Mouse (Mus musculus) testis, postnatal 10 days (tissue): ENCODE measurements at regions not wholly inside any gene's neighbourhood (a gene's known extent, or its start where the extent isn't known, plus 50 kb on each side); places are given as distances from the start of the nearest gene placed in this dataset.
A peak's percentile ranks its signal among the peaks of the same experiment; 100 is the strongest.
"Not testable (repeated sequence)": the region's sequence is repeated elsewhere in the genome, so short reads cannot be mapped to it uniquely, and the experiment has no call there.

Source experiments
- DNase-seq: peaks from one replicate; pipeline ENCODE4 v3.0.0; 2021; ENCODE audit warnings: low spot score

DNA sequence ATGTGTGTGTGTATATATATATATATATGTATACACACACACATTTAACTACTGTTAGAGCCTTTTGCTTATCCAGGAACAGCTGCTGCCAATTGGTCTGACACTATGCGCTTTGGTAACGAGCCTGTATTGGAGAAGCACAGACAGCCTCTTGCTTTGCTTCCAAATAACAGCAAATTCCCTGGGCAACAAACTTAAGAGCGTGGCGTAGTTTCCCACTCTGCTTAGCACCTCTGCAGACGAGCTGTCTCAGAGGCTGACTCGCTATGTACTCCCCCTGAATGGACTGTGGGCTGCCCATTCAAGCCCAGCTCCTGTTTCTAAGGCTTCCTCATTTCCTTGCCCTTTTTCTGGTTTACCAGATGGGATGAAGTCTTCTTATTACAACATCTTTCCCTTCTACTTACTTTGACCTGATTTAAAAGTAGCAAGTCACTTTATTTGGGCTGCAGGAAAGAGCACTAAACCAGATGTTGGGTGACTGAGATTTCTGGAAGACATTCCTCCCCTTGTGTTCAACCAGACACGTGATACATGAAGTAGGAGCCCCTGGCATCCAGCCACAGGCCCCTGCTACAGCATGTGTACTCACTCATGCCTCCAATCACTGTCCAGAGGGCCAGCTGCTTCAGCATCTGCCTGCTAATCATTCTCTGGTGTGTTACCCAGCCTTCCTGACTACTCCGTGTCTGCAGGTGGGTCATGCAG is 111.3 kb upstream of the Gmds start:
- DNase-seq: peak; percentile 49

GRCm38 (mm10) chr13:32444531-32444930 is 106.0 kb upstream of the Gmds start:
- DNase-seq: no peak

GRCm38 (mm10) chr13:32442025-32442424 is 103.5 kb upstream of the Gmds start:
- no peak for DNase-seq

GRCm38 (mm10) chr13:32435136-32435535 is 96.6 kb upstream of the Gmds start:
- no peak for DNase-seq

DNA sequence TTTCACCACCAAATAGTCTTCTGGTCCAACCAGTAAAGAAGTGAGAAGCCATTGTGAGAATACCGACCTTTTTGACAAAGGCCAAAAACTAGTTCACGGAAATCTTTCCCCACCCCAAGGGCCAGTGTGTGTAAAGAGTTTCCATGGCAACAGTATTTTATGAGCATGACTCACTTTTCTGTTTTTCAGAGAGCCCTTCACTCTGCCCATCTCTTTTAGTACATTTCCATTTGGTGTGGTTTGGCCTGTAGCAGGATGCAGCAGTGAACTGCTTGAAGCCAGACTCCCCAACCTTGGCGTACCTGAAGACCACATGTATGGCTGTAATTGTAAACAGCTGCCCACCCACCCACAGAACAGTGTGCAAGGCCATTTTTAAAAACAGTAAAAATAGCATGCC is 89.9 kb upstream of the Gmds start:
- no peak for DNase-seq

DNA sequence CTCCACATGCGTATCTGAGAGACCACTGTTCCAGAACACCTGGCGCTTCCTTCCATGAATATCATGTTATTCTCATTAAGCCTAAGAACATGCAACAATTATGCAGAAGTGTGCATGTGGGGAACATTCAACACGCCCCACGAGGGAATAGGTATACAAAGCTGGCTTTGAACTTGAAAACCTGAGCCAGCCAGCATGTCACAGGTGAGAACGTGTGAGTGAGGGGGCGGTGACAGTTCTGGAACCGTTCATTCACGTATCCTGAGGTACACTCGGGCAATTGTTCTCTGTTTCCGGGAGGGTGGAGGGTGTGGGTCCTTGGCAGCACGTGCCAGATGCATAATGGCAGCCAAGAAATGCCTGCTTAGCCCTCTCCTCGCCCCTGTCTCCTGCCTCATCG is 88.4 kb upstream of the Gmds start:
- no peak for DNase-seq

GRCm38 (mm10) chr13:32426199-32426598 is 87.7 kb upstream of the Gmds start:
- DNase-seq: no peak

DNA sequence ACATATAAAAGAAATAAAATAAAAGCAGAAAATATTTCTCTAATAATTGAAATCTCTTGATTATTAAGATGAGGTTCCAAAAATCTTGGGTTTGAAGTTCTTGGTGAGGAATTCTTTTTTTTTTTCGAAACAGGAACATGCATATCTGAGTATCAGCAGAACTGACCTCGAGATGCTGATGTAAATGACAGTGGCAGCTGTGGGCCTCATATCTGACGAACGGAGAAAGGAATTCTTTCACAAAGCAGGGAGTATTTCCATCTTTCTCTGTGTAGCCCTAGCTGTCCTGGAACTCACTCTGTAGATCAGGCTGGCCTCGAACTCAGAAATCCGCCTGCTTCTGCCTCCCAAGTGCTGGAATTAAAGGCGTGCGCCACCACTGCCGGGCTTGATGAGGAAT is 86.0 kb upstream of the Gmds start:
- not testable (repeated sequence) for DNase-seq

- no peak for DNase-seq
Measured at GRCm38 (mm10) chr13:32422485-32422884, 83.9 kb upstream of the Gmds start.

DNA sequence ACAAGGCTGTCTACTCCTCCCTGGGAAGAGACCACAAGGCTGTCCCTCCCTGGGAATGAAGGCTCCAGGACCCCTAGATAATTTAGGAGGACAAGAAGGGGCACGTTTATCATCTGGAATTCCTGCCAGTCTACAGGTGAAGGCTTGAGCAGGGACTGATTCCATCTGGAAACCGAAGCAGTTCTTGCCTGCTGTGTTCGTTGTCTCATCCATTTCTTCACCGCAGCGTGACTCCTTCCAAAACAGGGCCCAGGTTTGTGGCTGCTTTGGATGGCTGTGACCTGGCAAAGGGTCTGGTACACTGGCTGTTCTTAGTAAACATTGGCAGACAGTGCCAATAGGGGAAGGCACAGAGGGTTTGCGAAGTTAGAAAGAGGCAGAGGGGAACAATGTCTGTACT is 80.8 kb upstream of the Gmds start:
- no peak for DNase-seq

- DNase-seq: no peak
Measured at GRCm38 (mm10) chr13:32418655-32419054, 80.1 kb upstream of the Gmds start.

DNA sequence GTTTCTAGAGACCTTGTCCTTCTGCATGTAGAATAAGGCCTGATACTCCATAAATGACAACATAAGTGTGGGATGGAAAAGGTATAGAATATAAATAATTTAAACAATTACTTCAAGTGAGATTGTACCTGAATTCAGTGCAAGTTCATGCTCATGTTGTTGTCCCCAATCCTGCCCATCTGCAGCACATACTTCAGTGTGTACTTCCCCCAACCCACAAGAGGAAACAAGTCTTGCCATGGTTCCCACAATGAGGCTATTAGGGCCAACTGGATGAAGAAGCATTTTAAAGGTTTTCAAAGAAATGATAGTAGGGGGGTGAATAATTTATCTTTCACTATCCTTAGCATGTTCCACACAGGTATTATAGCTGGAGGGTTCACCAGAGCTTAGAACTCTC is 79.4 kb upstream of the Gmds start:
- DNase-seq: no peak

- peak; percentile 85 for DNase-seq
Measured at GRCm38 (mm10) chr13:32411287-32411935, 72.9 kb upstream of the Gmds start.

- DNase-seq: no peak
Measured at GRCm38 (mm10) chr13:32410065-32410464, 71.5 kb upstream of the Gmds start.

DNA sequence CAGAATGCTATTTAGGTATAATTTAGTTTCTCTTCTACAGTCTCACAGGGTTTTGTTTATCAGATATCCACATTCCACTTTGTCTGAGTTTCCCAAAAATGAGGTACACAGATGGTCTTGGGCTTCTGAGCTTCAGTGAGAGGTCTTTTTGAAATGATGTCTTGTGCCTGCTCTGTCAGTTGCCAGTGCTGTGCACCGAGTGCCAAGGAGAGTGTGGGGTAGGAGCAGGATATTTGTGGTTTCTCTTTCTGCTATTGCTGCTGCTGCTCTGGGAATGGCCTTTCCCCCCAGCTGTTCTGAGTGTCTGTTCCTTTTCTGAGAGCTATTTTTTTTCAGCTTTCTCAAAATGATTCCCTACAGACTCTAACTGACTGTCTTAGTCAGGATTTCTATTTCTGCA is 60.1 kb upstream of the Gmds start:
- DNase-seq: no peak
